Mouse (Mus musculus) bone marrow macrophage, adult 2 months (primary cell): ENCODE measurements around the gene Mia2.

Experiments used
- CTCF ChIP-seq: IDR thresholded peaks from 2 replicates; pipeline ENCODE4 v1.5.1; 2012; ENCODE audit warnings: low read depth, mild to moderate bottlenecking, low read length, moderate library complexity
- POLR2A ChIP-seq: IDR thresholded peaks from 2 replicates; pipeline ENCODE4 v1.6.1; 2012; ENCODE audit warnings: mild to moderate bottlenecking, low read depth, low read length, borderline replicate concordance

GRCm38 (mm10) chr12:59052470-59052869 is 43.1 kb upstream of the Mia2 start:
- TF ChIP-seq CTCF (no peak), POLR2A (no peak)
